In genomic region chr7:80762297-80762696, GRCm38 (mm10) we compare ENCODE assay signal across 12 mouse cellular contexts.
DNase-seq lines count a peak whose midpoint lies in the region; ATAC-seq lines count a peak whose summit lies in the region.
"Had no signal": no experiment of that assay in that cellular context is flagged by ENCODE, and none has a peak within 500 bp of the region (broad histone marks: within the 10 kb centered on the region; RNA-seq: fewer than 3 reads in every experiment).

No protein-coding gene starts in this region.

- peaks cover 53% of the 10 kb centered on the region for H3K4me1 ChIP-seq in heart, embryonic 15.5 days (replicated peaks)
- peaks cover 25% of the 10 kb centered on the region for H3K4me1 ChIP-seq in kidney, embryonic 15.5 days
- H3K4me1 ChIP-seq in stomach, embryonic 14.5 days (ENCODE audit: control insufficient read depth, insufficient read depth, low read length) = no peaks in the 10 kb centered on the region

- ATAC-seq in heart, embryonic 15.5 days (replicated peaks; ENCODE audit: insufficient number of reproducible peaks, insufficient read depth, low FRiP score, low read depth) = no peak
- 0 out of 2 replicates have a peak, but pooled peaks have one; percentile 50 for ATAC-seq in kidney, embryonic 15.5 days (replicated peaks; ENCODE audit: low FRiP score)
- no peak for ATAC-seq in stomach, embryonic 14.5 days (ENCODE audit: insufficient number of reproducible peaks, insufficient read depth, low FRiP score, low read depth)
- ATAC-seq: hindbrain, embryonic 16.5 days had no signal

- H3K4me2 ChIP-seq in heart, embryonic 15.5 days = no peak overlapping the region
- no peak overlapping the region for H3K4me2 ChIP-seq in kidney, embryonic 15.5 days
- no peak overlapping the region for H3K4me2 ChIP-seq in stomach, embryonic 14.5 days (replicated peaks; ENCODE audit: low read depth, low read length)

- no peak for DNase-seq in heart, adult 18-20 months
- peak; percentile 69 for DNase-seq in brain, adult 2 months (ENCODE audit: low read depth, low spot score)
- no peak for DNase-seq in urinary bladder, adult 2 months (ENCODE audit: low spot score)
- DNase-seq in embryo, embryonic 10.5 days (ENCODE audit: low spot score) = no peak
- DNase-seq in ovary, adult 18-20 months (ENCODE audit: low spot score) = no peak
- DNase-seq: adrenal gland, postnatal 10 days; liver had no signal

- WGBS in heart, embryonic 15.5 days = 73% methylated on average over 8 of the region's 8 CpGs
- 76% methylated on average over 8 of the region's 8 CpGs for WGBS in kidney, embryonic 15.5 days
- 67% methylated on average over 8 of the region's 8 CpGs for WGBS in stomach, embryonic 14.5 days

- no peak overlapping the region for H3K9ac ChIP-seq in heart, embryonic 15.5 days
- H3K9ac ChIP-seq in kidney, embryonic 15.5 days = no peak overlapping the region
- H3K9ac ChIP-seq in stomach, embryonic 14.5 days (replicated peaks; ENCODE audit: low read depth, low read length) = no peak overlapping the region

- no peaks in the 10 kb centered on the region for H3K27me3 ChIP-seq in heart, embryonic 15.5 days
- no peaks in the 10 kb centered on the region for H3K27me3 ChIP-seq in kidney, embryonic 15.5 days
- no peaks in the 10 kb centered on the region for H3K27me3 ChIP-seq in stomach, embryonic 14.5 days (ENCODE audit: control insufficient read depth, insufficient read depth, low read length)
- H3K27me3 ChIP-seq: megakaryocyte, embryonic 14.5 days had no signal

- no peaks in the 10 kb centered on the region for H3K9me3 ChIP-seq in heart, embryonic 15.5 days (replicated peaks)
- no peaks in the 10 kb centered on the region for H3K9me3 ChIP-seq in kidney, embryonic 15.5 days (replicated peaks)
- H3K9me3 ChIP-seq in stomach, embryonic 14.5 days (ENCODE audit: control insufficient read depth, low read depth, low read length) = no peaks in the 10 kb centered on the region
- H3K9me3 ChIP-seq: megakaryocyte, embryonic 14.5 days had no signal

- peak overlapping the region; percentile 28 for H3K27ac ChIP-seq in heart, embryonic 15.5 days
- peak overlapping the region; percentile 69 for H3K27ac ChIP-seq in kidney, embryonic 15.5 days
- peak overlapping the region; percentile 48; the same call in 1 of the 2 replicates for H3K27ac ChIP-seq in stomach, embryonic 14.5 days (ENCODE audit: low read length)

- H3K4me3 ChIP-seq in heart, embryonic 15.5 days = no peak overlapping the region
- H3K4me3 ChIP-seq in kidney, embryonic 15.5 days (replicated peaks) = no peak overlapping the region
- no peak overlapping the region for H3K4me3 ChIP-seq in stomach, embryonic 14.5 days (ENCODE audit: low read depth, low read length)
- H3K4me3 ChIP-seq: megakaryocyte, embryonic 14.5 days had no signal

- H3K36me3 ChIP-seq in heart, embryonic 15.5 days = peaks cover 33% of the 10 kb centered on the region
- peaks cover 74% of the 10 kb centered on the region for H3K36me3 ChIP-seq in kidney, embryonic 15.5 days
- H3K36me3 ChIP-seq in stomach, embryonic 14.5 days (ENCODE audit: control insufficient read depth, insufficient read depth, low read length) = peaks cover 13% of the 10 kb centered on the region; the same call in 1 of the 2 replicates
